Mouse (Mus musculus) liver, embryonic 14.5 days (tissue): ENCODE measurements around the gene Cd274. TPM values are rescaled to one million over a fixed set of nuclear protein-coding genes. Genes with fewer than 3 reads are reported as not detected.

Source experiments
- ATAC-seq: fragments of 200-750 bp; cut with Nextera tagmentation; 2 replicates; pipeline ENCODE4 v1.8.0; 2017; ENCODE audit warnings: moderate number of reproducible peaks, mild to moderate bottlenecking, moderate library complexity; ENCODE audit not compliant: insufficient read depth
- DNase-seq, 3 experiments: peaks; one replicate each; pipeline ENCODE4 v3.0.0-alpha.2; 2012 to 2013; ENCODE audit warnings: low read depth in 3 of 3, low spot score in 3 of 3
- H3K27ac ChIP-seq: fragments of 300-500 bp; sonication (generic); 2 replicates; pipeline ENCODE4 v1.5.1; 2014; ENCODE audit warnings: moderate library complexity, mild to moderate bottlenecking, control low read depth, inconsistent platforms
- H3K27me3 ChIP-seq: fragments of 300-500 bp; sonication (generic); 2 replicates; pipeline ENCODE4 v1.6.1; 2014; ENCODE audit warnings: mild to moderate bottlenecking, low read length, moderate library complexity; ENCODE audit not compliant: control insufficient read depth, insufficient read depth
- H3K36me3 ChIP-seq: fragments of 300-500 bp; sonication (generic); replicated peaks from 2 replicates; pipeline ENCODE4 v1.6.1; 2014; ENCODE audit warnings: low read depth; ENCODE audit not compliant: control insufficient read depth, insufficient read depth
- H3K4me1 ChIP-seq, 2 experiments: fragments of 200-500 bp in 1 of 2; fragments of 300-500 bp in 1 of 2; sonication (generic) in 1 of 2; replicated peaks; 2 replicates each; pipeline ENCODE4 v1.6.1; 2012 to 2014; ENCODE audit warnings: antibody characterized with exemption in 1 of 2, inconsistent platforms in 1 of 2, low read length in 1 of 2; ENCODE audit not compliant: control insufficient read depth in 2 of 2, insufficient read depth in 2 of 2
- H3K4me2 ChIP-seq: fragments of 300-500 bp; sonication (generic); 2 replicates; pipeline ENCODE4 v1.6.1; 2014; ENCODE audit warnings: low read depth, mild to moderate bottlenecking, control low read depth, moderate library complexity
- H3K4me3 ChIP-seq, 2 experiments: fragments of 200-500 bp in 1 of 2; fragments of 300-500 bp in 1 of 2; sonication (generic) in 1 of 2; 2 replicates each; pipeline ENCODE4 v1.5.1; 2012 to 2014; ENCODE audit warnings: low read depth in 2 of 2, low read length in 2 of 2, mild to moderate bottlenecking in 2 of 2, control low read depth in 1 of 2, inconsistent platforms in 1 of 2, moderate library complexity in 1 of 2; ENCODE audit not compliant: insufficient read depth in 1 of 2
- H3K9ac ChIP-seq: fragments of 300-500 bp; sonication (generic); replicated peaks from 2 replicates; pipeline ENCODE4 v1.6.1; 2014; ENCODE audit warnings: mild to moderate bottlenecking, control low read depth, moderate library complexity
- H3K9me3 ChIP-seq: fragments of 300-500 bp; sonication (generic); 2 replicates; pipeline ENCODE4 v1.6.1; 2016; ENCODE audit warnings: low read length, mixed read lengths; ENCODE audit not compliant: control insufficient read depth
- CTCF ChIP-seq: IDR thresholded peaks from 2 replicates; pipeline ENCODE4 v1.5.1; 2016; ENCODE audit warnings: antibody characterized with exemption, low read depth, control low read depth
- EP300 ChIP-seq: IDR thresholded peaks from 2 replicates; pipeline ENCODE4 v1.6.1; 2016; ENCODE audit warnings: antibody characterized with exemption, low read depth
- WGBS: fragments of 180-500 bp; shearing (Covaris S2); extraction: QIAGEN DNeasy Blood & Tissue Kit; methylation state at CpG from one replicate; pipeline ENCODE4 v1.1.7; 2014; ENCODE audit not compliant: insufficient replicate concordance; 5-methylcytosine and 5-hydroxymethylcytosine counted together
- polyA plus RNA-seq, 2 experiments: library from polyadenylated mRNA; depleted of rRNA in 1 of 2; stranded (reverse) in 1 of 2; unstranded in 1 of 2; fragments of >200 nt; fragmentation: Nextera tagmentation in 1 of 2; extraction: Ambion mirVana in 1 of 2; gene quantifications; 2 replicates each; pipeline versions ENCODE4 v1.2.1 to v1.2.3; 2012 to 2014

Cd274 gene
- polyA plus RNA-seq, 2 experiments, result 0.10 to 0.75 TPM

- no peaks in the 10 kb centered on the region for H3K27me3 ChIP-seq
- H3K4me2 ChIP-seq, result no peak overlapping the region
- no peak overlapping the region for H3K4me3 ChIP-seq
- ATAC-seq (no peak), DNase-seq (no peak)
- no peaks in the 10 kb centered on the region for H3K36me3 ChIP-seq
- no peaks in the 10 kb centered on the region for H3K9me3 ChIP-seq
- H3K9ac ChIP-seq, result no peak overlapping the region
- 34% methylated on average over 4 of the region's 4 CpGs for WGBS
- no peak overlapping the region for H3K27ac ChIP-seq
- no peak for TF ChIP-seq CTCF
- no peaks in the 10 kb centered on the region for H3K4me1 ChIP-seq
Observed at GRCm38 (mm10) chr19:29391279-29391678, 24.0 kb downstream of the Cd274 start.

DNA sequence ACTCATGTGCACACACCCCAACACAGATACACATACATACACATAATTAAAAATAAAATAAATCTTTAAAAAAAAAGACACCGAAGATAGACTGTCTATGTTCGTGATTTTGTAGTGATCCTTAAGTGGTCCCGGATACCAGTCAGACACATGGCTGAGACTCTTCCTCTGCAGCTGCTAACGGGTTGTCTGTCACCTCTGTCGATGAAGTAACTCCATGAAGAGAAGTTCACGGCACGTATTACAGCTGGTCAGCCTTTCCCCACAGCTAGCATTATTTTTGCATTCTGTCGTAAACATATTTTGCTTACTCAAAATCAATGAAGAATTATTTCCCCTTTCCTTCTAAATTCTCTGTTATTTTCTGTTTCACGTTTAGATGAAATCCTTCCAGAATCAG lies 26.1 kb downstream of the Cd274 start:
- TF ChIP-seq CTCF, result no peak
- no peak for TF ChIP-seq EP300
- DNase-seq, result no peak
- no peak for ATAC-seq

GRCm38 (mm10) chr19:29394721-29395120 lies 27.5 kb downstream of the Cd274 start:
- H3K9me3 ChIP-seq, result no peaks in the 10 kb centered on the region
- ATAC-seq, result no peak
- no peak overlapping the region for H3K4me2 ChIP-seq
- H3K36me3 ChIP-seq, result no peaks in the 10 kb centered on the region
- TF ChIP-seq EP300 (no peak), CTCF (no peak)
- no peaks in the 10 kb centered on the region for H3K27me3 ChIP-seq
- no peak overlapping the region for H3K4me3 ChIP-seq
- H3K9ac ChIP-seq, result no peak overlapping the region
- no peak for DNase-seq
- H3K27ac ChIP-seq, result no peak overlapping the region
- peaks cover 0 to under 1% of the 10 kb centered on the region in 2 experiments; a peak in 2 of 4 replicates for H3K4me1 ChIP-seq
- WGBS, result 74% methylated on average over 2 of the region's 2 CpGs

More for the DNA sequence above, 26.1 kb downstream of the Cd274 start:
- no peak overlapping the region for H3K4me3 ChIP-seq
- no peaks in the 10 kb centered on the region; a peak in 1 of 4 replicates for H3K4me1 ChIP-seq
- H3K36me3 ChIP-seq, result no peaks in the 10 kb centered on the region
- no peaks in the 10 kb centered on the region for H3K27me3 ChIP-seq
- no peak overlapping the region for H3K4me2 ChIP-seq
- H3K9ac ChIP-seq, result no peak overlapping the region
- H3K27ac ChIP-seq, result no peak overlapping the region
- no peaks in the 10 kb centered on the region for H3K9me3 ChIP-seq
- 65% methylated on average over 9 of the region's 9 CpGs for WGBS

DNA sequence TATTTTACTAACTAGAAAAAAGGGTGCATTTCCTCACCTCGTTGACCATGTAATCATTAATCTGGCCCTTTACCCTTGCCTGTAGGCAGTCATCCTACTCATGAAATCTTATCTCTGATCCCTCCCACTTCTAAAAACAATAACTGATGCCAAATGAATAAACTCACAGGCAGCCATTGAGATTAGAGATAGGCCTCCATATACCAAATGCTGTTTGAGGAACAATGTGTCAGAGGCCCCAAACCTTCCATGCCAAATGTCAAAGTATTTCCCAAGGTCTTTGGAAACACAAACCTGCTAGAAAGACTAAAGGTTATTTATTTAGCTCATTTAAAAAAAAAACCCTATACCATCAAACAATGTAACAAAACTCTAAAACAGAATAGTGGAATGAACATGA lies 29.1 kb downstream of the Cd274 start:
- WGBS, result 23% methylated on average over 1 of the region's 1 CpGs
- DNase-seq, result no peak
- Histone ChIP-seq H3K4me1 (peaks cover 0 to 9% of the 10 kb centered on the region in 2 experiments; a peak in 2 of 4 replicates), H3K9me3 (no peaks in the 10 kb centered on the region), H3K36me3 (no peaks in the 10 kb centered on the region), H3K4me2 (no peak overlapping the region), H3K4me3 (no peak overlapping the region), H3K27me3 (no peaks in the 10 kb centered on the region), H3K27ac (no peak overlapping the region), H3K9ac (no peak overlapping the region)
- no peak for ATAC-seq
- TF ChIP-seq EP300 (no peak), CTCF (no peak)

DNA sequence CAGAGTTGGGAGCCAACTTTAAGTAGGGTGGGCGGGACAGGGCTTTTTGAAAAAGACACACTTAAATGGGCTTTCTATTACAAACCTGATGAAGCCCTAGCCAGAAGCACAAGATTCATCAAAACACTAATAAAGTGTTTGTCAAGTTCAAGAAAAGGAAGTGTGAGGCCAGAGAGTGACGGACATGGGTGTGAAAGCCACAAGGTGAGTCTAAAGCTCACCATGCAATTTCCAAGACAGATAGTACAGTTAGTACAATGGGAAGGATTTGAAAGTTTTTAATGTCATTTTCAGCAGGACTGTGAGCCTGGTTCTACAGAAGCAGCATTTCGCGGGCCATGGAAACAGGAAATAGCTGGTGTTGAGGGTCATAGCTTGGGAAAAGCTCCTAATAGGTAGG lies 32.5 kb downstream of the Cd274 start:
- Histone ChIP-seq H3K27me3 (no peaks in the 10 kb centered on the region), H3K27ac (no peak overlapping the region), H3K36me3 (no peaks in the 10 kb centered on the region), H3K4me1 (peaks cover 0 to 9% of the 10 kb centered on the region in 2 experiments; a peak in 2 of 4 replicates), H3K4me3 (no peak overlapping the region), H3K9ac (no peak overlapping the region), H3K4me2 (no peak overlapping the region), H3K9me3 (no peaks in the 10 kb centered on the region)
- TF ChIP-seq EP300, result no peak
- no peak for TF ChIP-seq CTCF
- ATAC-seq (no peak), DNase-seq (no peak)
- WGBS, result 39% methylated on average over 4 of the region's 4 CpGs
